Mouse (Mus musculus) forebrain, embryonic 13.5 days (tissue): ENCODE results near the gene Dync1h1. TPM values are rescaled to one million over a fixed set of nuclear protein-coding genes. Genes with fewer than 3 reads are reported as not detected.

Experiments used
- ATAC-seq: fragments of 200-750 bp; cut with Nextera tagmentation; 2 replicates; pipeline ENCODE4 v1.8.0; 2017
- H3K27ac ChIP-seq: fragments of 300-500 bp; sonication (generic); 2 replicates; pipeline ENCODE4 v1.5.1; 2015; ENCODE audit warnings: inconsistent platforms, mild to moderate bottlenecking, moderate library complexity
- H3K27me3 ChIP-seq: fragments of 300-500 bp; sonication (generic); 2 replicates; pipeline ENCODE4 v1.6.1; 2015; ENCODE audit warnings: mild to moderate bottlenecking, inconsistent platforms
- H3K36me3 ChIP-seq: fragments of 300-500 bp; sonication (generic); 2 replicates; pipeline ENCODE4 v1.6.1; 2015; ENCODE audit warnings: mild to moderate bottlenecking, inconsistent platforms; ENCODE audit not compliant: poor library complexity, severe bottlenecking
- H3K4me1 ChIP-seq: fragments of 300-500 bp; sonication (generic); 2 replicates; pipeline ENCODE4 v1.6.1; 2015; ENCODE audit warnings: inconsistent platforms
- H3K4me2 ChIP-seq: fragments of 300-500 bp; sonication (generic); 2 replicates; pipeline ENCODE4 v1.6.1; 2015; ENCODE audit warnings: inconsistent platforms, mild to moderate bottlenecking, moderate library complexity
- H3K4me3 ChIP-seq: fragments of 300-500 bp; sonication (generic); 2 replicates; pipeline ENCODE4 v1.5.1; 2015; ENCODE audit warnings: mild to moderate bottlenecking, inconsistent platforms
- H3K9ac ChIP-seq: fragments of 300-500 bp; sonication (generic); 2 replicates; pipeline ENCODE4 v1.6.1; 2015; ENCODE audit warnings: mild to moderate bottlenecking, inconsistent platforms
- H3K9me3 ChIP-seq: fragments of 300-500 bp; sonication (generic); replicated peaks from 2 replicates; pipeline ENCODE4 v1.6.1; 2016; ENCODE audit warnings: inconsistent platforms
- WGBS: fragments of 180-500 bp; shearing (Covaris S2); methylation state at CpG from one replicate; pipeline ENCODE4 v1.1.7; 2015; 5-methylcytosine and 5-hydroxymethylcytosine counted together
- polyA plus RNA-seq: library from polyadenylated mRNA; unstranded; fragments of >200 nt; fragmentation: Nextera tagmentation; extraction: Ambion mirVana; gene quantifications from 2 replicates; pipeline ENCODE4 v1.2.1, GENCODE M21; 2015

The Dync1h1 gene
- polyA plus RNA-seq = 76.3 and 97.0 TPM in 2 replicates

DNA sequence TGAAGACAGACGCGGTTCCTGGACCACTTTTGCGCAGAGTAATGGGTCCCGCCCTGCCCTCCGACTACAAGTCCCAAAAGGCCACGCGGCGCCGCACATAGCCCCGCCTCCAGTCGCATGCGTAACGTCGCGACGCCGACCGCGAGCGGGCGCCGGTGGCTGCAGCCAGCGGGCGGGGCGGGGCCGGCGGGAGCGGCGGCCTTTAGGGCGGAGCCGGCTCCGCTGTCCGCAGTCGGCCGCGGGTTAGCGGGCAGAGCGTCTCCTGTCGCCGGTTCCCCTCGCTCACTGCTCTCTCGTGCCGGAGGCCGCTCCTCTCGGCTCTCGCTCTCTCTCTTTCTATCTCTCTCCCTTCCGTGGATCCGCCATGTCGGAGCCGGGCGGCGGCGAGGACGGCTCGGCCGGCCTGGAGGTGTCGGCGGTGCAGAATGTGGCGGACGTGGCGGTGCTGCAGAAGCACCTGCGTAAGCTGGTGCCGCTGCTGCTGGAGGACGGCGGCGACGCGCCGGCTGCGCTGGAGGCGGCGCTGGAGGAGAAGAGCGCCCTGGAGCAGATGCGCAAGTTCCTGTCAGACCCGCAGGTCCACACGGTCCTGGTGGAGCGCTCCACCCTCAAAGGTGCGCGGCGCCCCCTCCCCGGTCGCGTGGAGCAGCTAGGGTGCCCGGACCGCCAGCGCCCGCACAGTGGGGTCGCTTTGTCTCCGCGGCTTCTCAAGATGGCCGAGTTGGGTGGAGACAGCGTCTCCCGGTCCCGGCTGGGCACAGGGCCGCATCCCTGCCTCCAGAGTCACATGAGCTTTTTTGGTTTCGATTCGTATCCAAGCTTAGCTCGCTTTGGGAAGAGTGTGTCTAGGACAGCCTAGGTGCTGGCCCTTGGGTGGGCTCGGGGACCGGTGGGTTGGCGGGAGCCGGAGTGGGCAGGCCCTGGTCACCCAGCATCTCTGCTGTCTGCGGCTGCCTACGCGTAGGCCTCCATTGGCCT, at the start of gene Dync1h1:
TSS of gene Dync1h1 (plus strand) at position 212 of the 978 bp plus-strand sequence.
- Histone ChIP-seq H3K4me2 (peak within 1 kb of the TSS; percentile 87), H3K4me1 (peaks cover 36% of the 10 kb centered on the region), H3K9ac (peak within 1 kb of the TSS; percentile 99), H3K36me3 (no peaks in the 10 kb centered on the region), H3K4me3 (peak within 1 kb of the TSS; percentile 99), H3K9me3 (no peaks in the 10 kb centered on the region), H3K27me3 (peaks cover 11% of the 10 kb centered on the region; the same call in 1 of the 2 replicates), H3K27ac (peak within 1 kb of the TSS; percentile 97)
- ATAC-seq = peak; percentile 97
- under 1% methylated on average over 93 of the region's 105 CpGs for WGBS

DNA sequence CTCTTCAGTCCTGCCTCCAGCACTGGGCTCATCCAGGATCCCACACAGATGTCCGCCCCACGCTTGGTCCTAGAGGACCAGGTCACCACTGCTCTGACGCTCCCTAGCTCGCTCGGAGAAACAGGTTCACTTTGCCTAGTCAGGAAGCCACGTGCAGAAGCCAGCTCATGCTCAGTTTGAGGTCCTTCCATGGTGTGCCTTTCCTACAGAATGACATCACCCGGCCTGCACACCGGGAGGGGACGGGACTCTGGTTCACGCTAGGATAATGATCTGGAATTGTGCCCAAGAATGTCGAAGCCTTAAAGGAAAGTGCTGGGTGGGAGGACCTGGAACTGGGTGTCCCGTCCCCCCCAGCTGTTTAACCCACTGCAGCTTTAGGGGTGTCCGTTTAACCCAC, 49.1 kb upstream of the Dync1h1 start:
- Histone ChIP-seq H3K27ac (no peak overlapping the region), H3K9ac (no peak overlapping the region), H3K9me3 (no peaks in the 10 kb centered on the region), H3K36me3 (peaks cover 90% of the 10 kb centered on the region), H3K4me3 (no peak overlapping the region), H3K4me1 (no peaks in the 10 kb centered on the region), H3K27me3 (no peaks in the 10 kb centered on the region), H3K4me2 (no peak overlapping the region)
- ATAC-seq = no peak
- 75% methylated on average over 13 of the region's 13 CpGs for WGBS

GRCm38 (mm10) chr12:110553362-110553761, 47.9 kb upstream of the Dync1h1 start:
- Histone ChIP-seq H3K27ac (no peak overlapping the region), H3K4me3 (no peak overlapping the region), H3K9me3 (no peaks in the 10 kb centered on the region), H3K9ac (no peak overlapping the region), H3K27me3 (no peaks in the 10 kb centered on the region), H3K4me1 (no peaks in the 10 kb centered on the region), H3K36me3 (peaks cover 87% of the 10 kb centered on the region), H3K4me2 (no peak overlapping the region)
- no peak for ATAC-seq
- 93% methylated on average over 5 of the region's 5 CpGs for WGBS

DNA sequence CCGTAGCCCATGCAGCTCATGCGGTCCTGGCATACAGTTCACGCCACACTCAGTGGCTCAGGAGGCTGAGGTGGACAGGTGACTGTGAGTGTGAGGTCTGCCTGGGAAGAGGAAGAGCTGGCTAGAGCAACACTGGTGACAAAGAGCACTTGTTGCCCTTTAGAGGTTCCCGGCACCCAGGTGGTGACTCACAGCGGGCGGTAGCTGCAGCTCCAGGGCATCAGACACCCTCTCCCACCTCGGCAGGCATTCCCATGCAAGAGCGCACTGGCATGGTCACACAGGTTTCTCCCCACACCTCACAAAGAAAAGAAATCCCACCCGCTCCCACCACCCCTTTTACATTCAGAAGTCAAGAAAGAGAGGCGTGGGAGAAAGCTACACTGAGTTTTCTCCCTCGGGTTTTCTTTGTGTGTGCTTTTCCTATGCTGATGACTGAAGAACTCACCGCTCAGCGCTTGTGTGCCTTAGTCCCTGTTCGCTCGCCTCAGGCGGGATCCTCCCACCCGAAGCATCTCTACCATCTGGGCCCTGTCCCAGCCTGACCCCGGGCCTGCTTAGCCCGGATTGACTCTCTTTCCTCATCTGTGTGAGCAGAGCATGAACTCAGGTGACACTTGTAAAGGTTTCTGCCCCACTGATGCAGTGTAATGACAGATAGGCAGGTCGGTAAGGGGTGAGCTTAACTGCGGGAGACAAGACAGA, 45.6 kb upstream of the Dync1h1 start:
- 93% methylated on average over 21 of the region's 21 CpGs for WGBS
- no peak overlapping the region for H3K4me2 ChIP-seq
- no peaks in the 10 kb centered on the region for H3K27me3 ChIP-seq
- H3K27ac ChIP-seq = no peak overlapping the region
- H3K36me3 ChIP-seq = peaks cover 89% of the 10 kb centered on the region
- no peaks in the 10 kb centered on the region for H3K4me1 ChIP-seq
- H3K9me3 ChIP-seq = no peaks in the 10 kb centered on the region
- no peak overlapping the region for H3K4me3 ChIP-seq
- no peak for ATAC-seq
- no peak overlapping the region for H3K9ac ChIP-seq

DNA sequence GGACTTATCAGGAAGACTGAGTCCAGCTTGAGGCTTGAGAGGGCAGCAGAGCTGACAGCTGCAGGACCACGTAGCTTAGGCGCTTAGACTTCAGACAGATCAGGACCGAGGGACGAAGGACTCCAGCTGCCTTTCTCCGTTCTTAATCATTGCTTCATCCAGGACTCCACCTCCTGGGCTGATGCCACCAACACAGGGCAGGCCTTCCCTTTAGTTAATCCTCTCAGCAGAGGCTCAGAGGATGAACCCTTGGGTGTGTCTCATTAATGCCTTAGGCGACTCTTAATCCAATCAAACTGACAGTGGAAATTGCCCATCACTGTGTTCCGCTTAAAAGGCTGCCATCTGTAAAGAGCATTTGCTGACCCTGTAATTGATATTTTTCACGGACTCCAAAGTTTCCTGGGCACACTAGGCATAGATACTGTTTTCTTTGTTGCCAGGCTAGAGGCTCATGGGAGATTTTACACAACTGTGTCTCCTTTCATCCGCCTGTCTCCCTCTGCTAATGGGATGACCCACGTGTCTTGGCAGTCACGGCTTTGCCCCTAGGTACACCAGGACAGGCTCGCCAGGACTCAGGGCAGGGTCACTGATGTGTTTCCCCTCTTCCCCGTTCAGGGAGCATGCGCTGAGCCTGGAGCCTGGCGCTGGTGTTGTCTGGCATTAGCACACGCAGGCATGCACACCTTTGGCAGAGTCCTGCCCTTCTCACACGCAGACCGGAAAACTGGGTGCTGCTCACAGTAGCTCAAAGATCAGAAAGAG, 44.2 kb upstream of the Dync1h1 start:
- no peak for ATAC-seq
- H3K9me3 ChIP-seq = no peaks in the 10 kb centered on the region
- no peak overlapping the region for H3K27ac ChIP-seq
- H3K9ac ChIP-seq = no peak overlapping the region
- no peaks in the 10 kb centered on the region for H3K4me1 ChIP-seq
- 69% methylated on average over 18 of the region's 18 CpGs for WGBS
- H3K4me2 ChIP-seq = no peak overlapping the region
- no peaks in the 10 kb centered on the region for H3K27me3 ChIP-seq
- H3K36me3 ChIP-seq = peaks cover 88% of the 10 kb centered on the region
- no peak overlapping the region for H3K4me3 ChIP-seq

DNA sequence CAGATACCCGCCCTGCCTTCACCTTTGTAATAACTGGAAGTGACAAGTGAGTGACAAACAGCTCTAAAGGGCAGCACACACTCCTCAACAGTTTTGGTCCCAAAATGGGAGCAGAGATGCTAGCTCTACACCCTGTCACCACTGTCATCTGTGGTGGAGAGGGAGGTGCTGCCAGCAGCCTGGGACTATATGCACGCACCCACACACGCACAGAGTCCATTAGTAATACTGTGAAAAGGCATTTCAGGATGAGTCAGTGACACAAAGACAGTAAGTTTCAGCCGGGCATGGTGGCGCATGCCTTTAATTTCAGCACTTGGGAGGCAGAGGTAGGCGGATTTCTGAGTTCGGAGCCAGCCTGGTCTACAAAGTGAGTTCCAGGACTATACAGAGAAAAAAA, 43.1 kb upstream of the Dync1h1 start:
- H3K4me1 ChIP-seq = no peaks in the 10 kb centered on the region
- H3K36me3 ChIP-seq = peaks cover 87% of the 10 kb centered on the region
- 97% methylated on average over 7 of the region's 7 CpGs for WGBS
- H3K27ac ChIP-seq = no peak overlapping the region
- no peak overlapping the region for H3K4me3 ChIP-seq
- no peak overlapping the region for H3K9ac ChIP-seq
- ATAC-seq = no peak
- no peak overlapping the region for H3K4me2 ChIP-seq
- H3K27me3 ChIP-seq = no peaks in the 10 kb centered on the region
- H3K9me3 ChIP-seq = no peaks in the 10 kb centered on the region

DNA sequence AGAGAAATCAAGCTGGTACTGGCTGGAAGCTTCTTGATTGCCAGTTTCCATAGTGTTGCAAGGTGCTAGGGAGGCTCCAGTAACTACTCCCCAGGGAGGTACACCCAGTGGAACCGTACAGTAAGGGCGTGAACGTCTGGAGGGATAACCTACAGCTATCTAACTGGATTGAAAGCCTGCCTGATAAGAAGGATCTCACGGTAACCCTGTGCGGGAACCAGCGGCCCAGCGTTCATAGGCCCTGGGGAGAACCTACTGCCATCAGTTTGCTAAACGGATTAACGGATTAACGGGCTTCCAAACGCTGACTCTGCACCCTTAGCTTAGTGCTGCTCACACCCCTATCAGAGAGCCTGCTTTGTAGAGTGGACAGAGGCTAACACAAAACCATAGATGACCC, 37.9 kb upstream of the Dync1h1 start:
- H3K4me3 ChIP-seq = no peak overlapping the region
- no peaks in the 10 kb centered on the region for H3K4me1 ChIP-seq
- no peak overlapping the region for H3K4me2 ChIP-seq
- 81% methylated on average over 11 of the region's 11 CpGs for WGBS
- no peaks in the 10 kb centered on the region for H3K9me3 ChIP-seq
- no peak overlapping the region for H3K27ac ChIP-seq
- ATAC-seq = no peak
- H3K9ac ChIP-seq = no peak overlapping the region
- H3K27me3 ChIP-seq = no peaks in the 10 kb centered on the region
- H3K36me3 ChIP-seq = peaks cover 92% of the 10 kb centered on the region

DNA sequence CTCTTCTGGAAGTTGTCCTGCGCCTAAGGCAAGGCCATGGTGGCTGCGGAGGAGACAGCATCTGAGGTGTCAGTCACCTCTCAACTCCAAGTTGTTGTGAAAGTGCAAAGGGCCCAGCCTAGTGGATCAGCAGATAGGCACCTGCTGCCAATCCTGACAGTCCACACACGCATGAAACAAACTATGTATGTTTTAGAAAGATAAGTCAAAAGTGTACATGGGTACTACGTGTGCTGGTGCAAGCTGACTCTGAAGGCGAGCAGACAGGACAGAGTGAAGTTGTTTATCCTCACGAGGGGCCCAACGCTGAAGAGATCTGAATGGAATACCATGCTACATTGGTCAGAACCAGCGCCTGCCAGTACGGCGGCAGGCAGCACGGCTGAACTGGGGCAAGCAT, 36.4 kb upstream of the Dync1h1 start:
- WGBS = 96% methylated on average over 11 of the region's 11 CpGs
- ATAC-seq = no peak
- H3K4me2 ChIP-seq = no peak overlapping the region
- no peak overlapping the region for H3K27ac ChIP-seq
- H3K4me1 ChIP-seq = no peaks in the 10 kb centered on the region
- no peak overlapping the region for H3K9ac ChIP-seq
- no peak overlapping the region for H3K4me3 ChIP-seq
- no peaks in the 10 kb centered on the region for H3K9me3 ChIP-seq
- H3K27me3 ChIP-seq = no peaks in the 10 kb centered on the region
- peaks cover 91% of the 10 kb centered on the region for H3K36me3 ChIP-seq

GRCm38 (mm10) chr12:110566366-110566765, 34.9 kb upstream of the Dync1h1 start:
- no peak for ATAC-seq
- Histone ChIP-seq H3K4me2 (no peak overlapping the region), H3K4me1 (no peaks in the 10 kb centered on the region), H3K27me3 (no peaks in the 10 kb centered on the region), H3K27ac (no peak overlapping the region), H3K36me3 (peaks cover 94% of the 10 kb centered on the region), H3K9me3 (no peaks in the 10 kb centered on the region), H3K4me3 (no peak overlapping the region), H3K9ac (no peak overlapping the region)
- WGBS = 91% methylated on average over 9 of the region's 9 CpGs

GRCm38 (mm10) chr12:110571050-110571449, 30.2 kb upstream of the Dync1h1 start:
- Histone ChIP-seq H3K4me1 (no peaks in the 10 kb centered on the region), H3K4me3 (no peak overlapping the region), H3K9ac (no peak overlapping the region), H3K27me3 (no peaks in the 10 kb centered on the region), H3K27ac (no peak overlapping the region), H3K9me3 (no peaks in the 10 kb centered on the region), H3K36me3 (peaks cover 85% of the 10 kb centered on the region), H3K4me2 (no peak overlapping the region)
- WGBS = 95% methylated on average over 10 of the region's 10 CpGs
- no peak for ATAC-seq

DNA sequence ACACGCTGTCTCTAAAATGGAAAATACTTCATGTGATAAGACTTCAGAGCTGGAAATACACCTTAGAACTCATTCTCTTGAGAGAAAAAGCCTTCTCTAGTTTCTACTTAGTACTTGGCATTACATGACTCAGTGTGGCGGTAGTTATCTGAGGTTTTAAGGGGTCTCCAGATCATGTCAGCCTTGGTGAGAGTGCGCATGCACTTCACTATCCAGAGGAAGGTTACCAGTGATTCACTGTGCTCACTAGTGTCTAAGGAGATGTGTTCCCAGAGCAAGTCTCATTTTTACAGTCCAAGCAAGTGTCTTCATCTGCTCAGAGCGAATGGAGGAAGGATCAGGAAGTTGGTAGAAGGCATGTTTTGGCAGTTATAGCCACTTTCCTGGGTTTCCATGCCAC, 28.9 kb upstream of the Dync1h1 start:
- Histone ChIP-seq H3K27ac (no peak overlapping the region), H3K27me3 (no peaks in the 10 kb centered on the region), H3K4me3 (no peak overlapping the region), H3K4me2 (no peak overlapping the region), H3K9ac (no peak overlapping the region), H3K36me3 (peaks cover 72% of the 10 kb centered on the region), H3K4me1 (no peaks in the 10 kb centered on the region), H3K9me3 (no peaks in the 10 kb centered on the region)
- no peak for ATAC-seq
- WGBS = 96% methylated on average over 4 of the region's 4 CpGs

- H3K9ac ChIP-seq = no peak overlapping the region
- no peak overlapping the region for H3K27ac ChIP-seq
- H3K27me3 ChIP-seq = no peaks in the 10 kb centered on the region
- H3K9me3 ChIP-seq = no peaks in the 10 kb centered on the region
- WGBS = 91% methylated on average over 8 of the region's 8 CpGs
- peaks cover 59% of the 10 kb centered on the region for H3K36me3 ChIP-seq
- no peak for ATAC-seq
- no peak overlapping the region for H3K4me3 ChIP-seq
- no peaks in the 10 kb centered on the region for H3K4me1 ChIP-seq
- H3K4me2 ChIP-seq = no peak overlapping the region
Measured at GRCm38 (mm10) chr12:110573635-110574034, 27.6 kb upstream of the Dync1h1 start.
